Mouse (Mus musculus) erythroblast, embryonic 14.5 days (primary cell): Measurements from ENCODE around the gene Rec114. TPM values are rescaled to one million over a fixed set of nuclear protein-coding genes. Genes with fewer than 3 reads are reported as not detected.

Experiments used
- H3K27me3 ChIP-seq: 2 replicates; pipeline ENCODE4 v1.6.1; 2012; ENCODE audit warnings: inconsistent platforms; ENCODE audit not compliant: control insufficient read depth
- H3K36me3 ChIP-seq: 2 replicates; pipeline ENCODE4 v1.6.1; 2012; ENCODE audit warnings: mild to moderate bottlenecking, inconsistent platforms; ENCODE audit not compliant: control insufficient read depth
- H3K4me1 ChIP-seq: 2 replicates; pipeline ENCODE4 v1.6.1; 2012; ENCODE audit warnings: inconsistent platforms; ENCODE audit not compliant: control insufficient read depth
- H3K4me3 ChIP-seq: replicated peaks from 2 replicates; pipeline ENCODE3; 2012; ENCODE audit warnings: moderate library complexity, mild to moderate bottlenecking, inconsistent platforms
- H3K9me3 ChIP-seq: 2 replicates; pipeline ENCODE4 v1.6.1; 2012; ENCODE audit warnings: low read length, inconsistent platforms, mixed read lengths; ENCODE audit not compliant: control insufficient read depth
- GATA1 ChIP-seq: IDR thresholded peaks from 2 replicates; pipeline ENCODE4 v1.6.1; 2012; ENCODE audit warnings: low read length, inconsistent platforms, mixed read lengths
- TAL1 ChIP-seq: IDR thresholded peaks from 3 replicates; pipeline ENCODE4 v1.6.1; 2012; ENCODE audit warnings: low read length, inconsistent platforms, mixed read lengths
- polyA plus RNA-seq: library from polyadenylated mRNA; stranded (reverse); fragments of >175 nt; gene quantifications from 2 replicates; pipeline ENCODE4 v1.2.3, GENCODE M21; 2012

Rec114 gene
- polyA plus RNA-seq, 1 experiment, result 2.3 TPM

GRCm38 (mm10) chr9:58662007-58662406 is 81.8 kb downstream of the Rec114 start:
- peaks cover 78% of the 10 kb centered on the region for H3K4me1 ChIP-seq
- no peaks in the 10 kb centered on the region for H3K27me3 ChIP-seq
- TF ChIP-seq TAL1 (no peak), GATA1 (peak; percentile 46)
- peaks cover 98% of the 10 kb centered on the region for H3K36me3 ChIP-seq
- H3K9me3 ChIP-seq, result peaks cover 2% of the 10 kb centered on the region; the same call in 1 of the 2 replicates
- no peak overlapping the region for H3K4me3 ChIP-seq

DNA sequence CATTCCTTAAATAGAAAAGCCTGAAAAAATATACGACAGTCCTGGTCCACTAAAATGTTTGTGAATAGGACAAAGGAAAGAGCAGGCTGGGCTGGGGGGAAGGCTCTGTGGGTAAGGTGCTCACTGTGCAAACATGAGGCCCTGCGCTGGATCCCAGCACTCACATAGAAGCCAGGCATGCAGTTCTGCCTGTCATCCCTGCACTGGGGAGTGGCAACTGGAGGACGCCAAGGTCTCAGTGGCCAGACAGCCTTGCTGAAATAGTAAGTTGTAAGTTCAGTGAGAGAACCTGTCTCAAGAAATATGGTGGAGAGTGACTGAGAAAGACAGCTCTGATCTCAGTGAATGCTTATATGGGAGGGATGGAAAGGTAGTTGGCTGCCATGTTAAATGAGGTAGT is 83.1 kb downstream of the Rec114 start:
- peaks cover 89% of the 10 kb centered on the region for H3K4me1 ChIP-seq
- peaks cover 2% of the 10 kb centered on the region; the same call in 1 of the 2 replicates for H3K9me3 ChIP-seq
- H3K36me3 ChIP-seq, result peaks cover 100% of the 10 kb centered on the region
- no peak for TF ChIP-seq GATA1
- no peak for TF ChIP-seq TAL1
- no peaks in the 10 kb centered on the region for H3K27me3 ChIP-seq
- no peak overlapping the region for H3K4me3 ChIP-seq

GRCm38 (mm10) chr9:58659989-58660388 is 83.8 kb downstream of the Rec114 start:
- TF ChIP-seq GATA1, result no peak
- TF ChIP-seq TAL1, result peak; percentile 45; the same call in 2 of the 3 replicates
- H3K36me3 ChIP-seq, result peaks cover 100% of the 10 kb centered on the region
- H3K4me1 ChIP-seq, result peaks cover 92% of the 10 kb centered on the region
- H3K4me3 ChIP-seq, result peak overlapping the region; percentile 39
- H3K27me3 ChIP-seq, result no peaks in the 10 kb centered on the region
- peaks cover 2% of the 10 kb centered on the region; the same call in 1 of the 2 replicates for H3K9me3 ChIP-seq

DNA sequence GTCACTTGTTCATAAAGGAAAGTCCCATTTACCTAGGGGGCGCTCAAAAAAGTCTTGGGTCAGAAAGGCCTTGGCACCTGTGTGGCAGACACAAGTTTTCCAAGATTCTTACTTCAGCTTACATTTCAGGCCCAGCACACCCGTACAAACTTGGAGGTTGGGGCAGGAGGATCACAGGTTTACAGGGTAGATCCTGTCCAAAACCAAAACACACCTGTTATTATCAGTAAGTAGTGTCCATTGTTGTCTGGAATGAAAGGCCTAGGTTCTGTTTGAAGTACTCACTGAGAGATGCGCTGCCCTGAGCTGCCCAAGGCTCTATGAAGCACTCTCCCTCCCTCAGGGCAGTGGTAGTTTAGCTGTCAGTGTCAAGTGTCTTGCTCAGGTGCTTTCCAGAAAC is 84.4 kb downstream of the Rec114 start:
- Histone ChIP-seq H3K4me1 (peaks cover 98% of the 10 kb centered on the region), H3K9me3 (peaks cover 2% of the 10 kb centered on the region; the same call in 1 of the 2 replicates), H3K27me3 (no peaks in the 10 kb centered on the region), H3K36me3 (peaks cover 100% of the 10 kb centered on the region), H3K4me3 (peak overlapping the region; percentile 6)
- TF ChIP-seq GATA1 (no peak), TAL1 (no peak)

DNA sequence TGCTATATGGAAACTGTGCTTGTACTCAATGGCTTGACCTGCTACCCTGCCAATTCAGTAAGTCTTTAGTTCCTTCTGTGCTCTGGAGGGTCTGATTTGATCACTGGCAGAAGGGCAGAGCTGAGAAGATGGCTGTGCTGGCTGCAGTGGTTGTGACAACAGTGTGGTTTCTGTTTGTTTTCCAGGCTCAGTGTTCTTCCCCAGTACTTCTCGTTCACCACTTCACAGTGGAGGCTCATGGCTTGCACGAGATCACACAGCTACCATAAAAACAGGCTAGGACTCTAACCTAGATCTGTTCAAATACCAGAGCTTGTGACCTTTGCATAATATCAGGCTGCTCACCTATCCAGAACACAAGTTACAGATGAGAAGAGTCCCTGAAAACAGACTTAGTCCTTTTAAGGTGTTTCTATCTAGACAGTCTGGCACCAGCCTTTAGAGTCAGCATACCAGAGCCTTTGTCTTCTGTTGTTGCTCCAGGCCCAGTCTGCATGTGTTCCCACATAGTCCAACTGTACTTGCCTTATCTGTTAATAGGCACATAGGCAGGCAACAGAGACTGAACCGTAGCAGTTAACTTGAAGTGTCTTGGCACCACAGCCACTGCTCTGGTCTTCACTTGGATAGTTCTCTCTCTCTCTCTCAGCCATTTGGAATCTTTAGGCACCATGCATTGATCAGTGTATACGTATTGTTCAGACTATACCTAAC is 85.0 kb downstream of the Rec114 start:
- Histone ChIP-seq H3K4me1 (peaks cover 98% of the 10 kb centered on the region), H3K27me3 (no peaks in the 10 kb centered on the region), H3K9me3 (peaks cover 2% of the 10 kb centered on the region; the same call in 1 of the 2 replicates), H3K36me3 (peaks cover 100% of the 10 kb centered on the region), H3K4me3 (peak overlapping the region; percentile 17)
- TF ChIP-seq GATA1 (no peak), TAL1 (no peak)

- Histone ChIP-seq H3K36me3 (peaks cover 100% of the 10 kb centered on the region), H3K9me3 (peaks cover 2% of the 10 kb centered on the region; the same call in 1 of the 2 replicates), H3K4me3 (peak overlapping the region; percentile 60), H3K27me3 (no peaks in the 10 kb centered on the region), H3K4me1 (peaks cover 100% of the 10 kb centered on the region)
- TF ChIP-seq TAL1 (peak; percentile 90), GATA1 (peak; percentile 88)
Measured at GRCm38 (mm10) chr9:58657735-58658512, 85.8 kb downstream of the Rec114 start.

DNA sequence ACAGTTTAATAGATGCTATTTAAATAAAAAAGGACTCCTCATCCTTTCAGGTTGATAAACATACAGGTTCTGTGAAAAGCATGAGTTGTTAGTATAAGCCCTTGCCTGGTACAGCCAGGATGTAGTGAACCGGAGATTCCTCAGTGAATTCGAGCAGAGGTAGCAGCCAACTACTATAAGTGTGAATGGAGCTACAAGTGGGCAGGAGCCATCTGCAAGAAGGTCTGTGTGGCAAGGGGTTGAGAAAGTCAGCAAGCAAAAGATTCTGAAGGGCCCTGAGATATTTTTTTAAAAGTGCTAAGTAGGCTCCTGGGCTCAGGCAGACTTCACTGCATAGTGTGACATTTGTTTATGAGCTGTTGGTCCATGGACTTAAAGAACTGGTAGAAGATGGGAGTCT is 86.9 kb downstream of the Rec114 start:
- H3K27me3 ChIP-seq, result no peaks in the 10 kb centered on the region
- no peak for TF ChIP-seq GATA1
- TF ChIP-seq TAL1, result no peak
- peaks cover 91% of the 10 kb centered on the region for H3K4me1 ChIP-seq
- H3K4me3 ChIP-seq, result peak overlapping the region; percentile 60
- H3K36me3 ChIP-seq, result peaks cover 100% of the 10 kb centered on the region
- no peaks in the 10 kb centered on the region for H3K9me3 ChIP-seq

- Histone ChIP-seq H3K27me3 (no peaks in the 10 kb centered on the region), H3K4me3 (peak overlapping the region; percentile 60), H3K9me3 (no peaks in the 10 kb centered on the region), H3K4me1 (peaks cover 91% of the 10 kb centered on the region), H3K36me3 (peaks cover 100% of the 10 kb centered on the region)
- TF ChIP-seq GATA1 (no peak), TAL1 (no peak)
Measured at GRCm38 (mm10) chr9:58656396-58656795, 87.4 kb downstream of the Rec114 start.

GRCm38 (mm10) chr9:58654494-58654893 is 89.3 kb downstream of the Rec114 start:
- H3K4me3 ChIP-seq, result peak overlapping the region; percentile 60
- no peak for TF ChIP-seq TAL1
- peaks cover 88% of the 10 kb centered on the region for H3K4me1 ChIP-seq
- H3K27me3 ChIP-seq, result no peaks in the 10 kb centered on the region
- no peaks in the 10 kb centered on the region for H3K9me3 ChIP-seq
- peaks cover 100% of the 10 kb centered on the region for H3K36me3 ChIP-seq
